Mouse (Mus musculus) erythroblast, embryonic 14.5 days (primary cell): Measurements from ENCODE around the gene Dph7.

Experiments
- GATA1 ChIP-seq: IDR thresholded peaks from 2 replicates; pipeline ENCODE4 v1.6.1; 2012; ENCODE audit warnings: low read length, inconsistent platforms, mixed read lengths
- TAL1 ChIP-seq: IDR thresholded peaks from 3 replicates; pipeline ENCODE4 v1.6.1; 2012; ENCODE audit warnings: low read length, inconsistent platforms, mixed read lengths

DNA sequence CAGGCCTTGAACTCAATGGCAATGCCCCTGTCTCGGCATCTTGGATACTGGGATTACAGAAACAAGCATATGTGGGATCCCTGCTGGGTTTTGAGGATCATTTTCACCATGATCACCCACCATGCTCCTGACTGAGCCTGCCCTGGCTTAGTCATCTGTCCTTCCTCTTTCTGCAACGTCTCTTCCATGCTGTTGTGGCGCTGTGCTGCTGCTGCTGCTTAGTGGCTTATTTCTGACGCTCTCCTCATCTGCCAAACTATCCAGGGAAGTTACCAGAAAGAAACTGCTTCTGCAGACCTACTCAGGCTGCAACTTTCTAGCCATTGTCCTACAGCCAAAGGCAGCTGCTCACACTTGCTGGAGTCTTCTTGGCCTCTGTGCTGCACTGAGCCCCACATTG, 8.2 kb downstream of the Dph7 start:
- TF ChIP-seq GATA1 (no peak), TAL1 (no peak)
